Mouse (Mus musculus): ENCODE data around the gene Ap3b2. TPM values are rescaled to one million over a fixed set of nuclear protein-coding genes. Genes with fewer than 3 reads are reported as not detected.

Ap3b2 gene
- not detected for polyA plus RNA-seq (2017; shearing (Covaris generic))

DNA sequence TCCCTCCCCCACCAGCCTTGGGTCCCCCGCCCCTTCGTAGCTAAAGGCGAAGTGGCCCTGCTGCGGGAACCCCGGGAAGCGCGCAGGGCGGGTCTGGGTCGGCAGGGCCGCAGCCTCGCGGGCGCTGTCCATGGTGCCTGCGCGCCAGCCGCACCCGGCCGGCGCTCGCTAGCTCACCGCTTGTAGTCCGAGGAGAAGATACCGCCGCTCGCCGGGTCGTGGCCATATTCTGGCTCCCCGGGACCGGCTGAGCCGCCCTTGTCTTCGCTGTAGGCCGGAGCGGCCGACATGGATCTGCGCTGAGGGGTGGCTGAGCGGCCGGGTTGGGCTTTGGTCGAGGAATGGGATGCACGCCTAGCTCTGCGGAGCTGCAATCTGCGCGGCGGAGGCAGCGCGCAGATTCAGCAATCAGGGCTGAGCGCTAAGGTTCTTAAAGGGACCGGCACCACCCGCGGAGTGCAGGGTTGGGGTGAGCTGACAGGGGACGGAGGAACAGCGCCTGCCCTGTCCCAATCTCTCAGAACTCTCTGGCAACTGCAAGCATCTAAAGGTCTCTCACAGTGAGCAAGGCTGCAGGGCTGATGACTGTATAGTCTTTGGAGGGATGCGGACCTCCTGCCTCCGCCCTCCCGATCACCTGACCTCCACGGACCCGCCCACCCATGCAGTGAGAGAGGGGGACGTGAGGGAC, at the start of gene Ap3b2:
Ap3b2 (minus strand) TSS at position 595 of the 691 bp plus-strand sequence.

DNA sequence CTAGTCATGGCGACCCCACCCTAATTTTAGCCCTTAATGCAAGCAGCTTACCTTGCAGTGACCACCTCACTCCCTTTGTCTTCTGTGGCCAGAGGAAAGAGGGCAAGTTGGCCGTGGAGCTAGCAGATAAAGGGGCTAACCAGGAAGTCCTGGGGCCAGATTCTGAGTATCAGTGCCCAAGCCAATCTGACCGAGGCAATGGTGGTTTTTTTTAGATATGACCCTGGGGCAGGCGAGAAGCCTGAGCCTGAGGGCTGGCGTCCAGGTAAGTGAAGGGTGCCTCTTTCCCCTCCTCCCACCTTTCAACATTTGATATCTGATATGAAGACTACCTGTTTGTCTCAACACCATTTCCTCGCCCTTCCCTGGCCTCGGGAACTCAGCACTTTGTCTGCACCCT, 4.5 kb upstream of the Ap3b2 start, which contains the start of gene BC048679:
BC048679 (minus strand) TSS at position 101 of the 400 bp plus-strand sequence.

DNA sequence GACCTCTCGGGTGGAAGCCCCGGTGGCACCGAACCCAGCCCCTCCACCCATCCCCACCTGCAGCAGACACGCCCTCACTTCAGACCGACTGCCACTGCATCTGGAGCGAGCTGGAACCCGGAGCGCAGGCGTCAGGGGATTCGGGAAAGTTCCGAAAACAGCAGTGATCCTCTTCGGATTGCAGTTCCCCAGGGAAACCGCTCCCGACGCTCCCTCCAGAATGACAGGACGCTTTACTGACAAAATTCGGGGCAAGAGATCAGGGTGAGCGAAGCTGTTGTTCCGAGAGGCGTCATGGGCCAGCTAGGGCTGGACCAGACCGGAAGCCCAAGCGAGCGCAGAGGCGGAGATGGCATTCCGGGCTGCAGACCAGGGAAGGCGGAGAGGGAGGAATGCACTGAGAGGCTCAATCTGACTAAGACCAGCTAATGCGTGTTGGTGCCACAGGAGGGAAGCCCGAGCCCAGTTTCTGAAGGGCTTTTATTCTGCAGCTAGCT, 38.5 kb downstream of the Ap3b2 start, which contains the start of gene Cpeb1:
Cpeb1 (minus strand) TSS at position 311 of the 497 bp plus-strand sequence.

Other genes with a start within 250 kb of the Ap3b2 start
- 931 TPM for gene Rps17, start 148.7 kb downstream of the Ap3b2 start, polyA plus RNA-seq (2017; shearing (Covaris generic))
- not detected for gene Cpeb1, start 38.5 kb downstream of the Ap3b2 start, polyA plus RNA-seq (2017; shearing (Covaris generic))
- not detected for gene BC048679, start 4.4 kb upstream of the Ap3b2 start, polyA plus RNA-seq (2017; shearing (Covaris generic))
- 1.00 TPM for gene Fsd2, start 73.0 kb upstream of the Ap3b2 start, polyA plus RNA-seq (2017; shearing (Covaris generic))
- gene Whamm, start 77.3 kb upstream of the Ap3b2 start, polyA plus RNA-seq (2017; shearing (Covaris generic)) = 45.9 TPM
- gene Homer2, start 213.6 kb upstream of the Ap3b2 start, polyA plus RNA-seq (2017; shearing (Covaris generic)) = 0.05 TPM

Data from naive thymus-derived CD4-positive, alpha-beta T cell, adult 5 months (primary cell).